Mouse (Mus musculus) spleen, adult 2 months (tissue): ENCODE measurements around the gene Thsd7b.

Experiments used
- CTCF ChIP-seq: fragments of 200-500 bp; IDR thresholded peaks from 2 replicates; pipeline ENCODE4 v1.5.1; 2011; ENCODE audit warnings: mild to moderate bottlenecking, inconsistent platforms; ENCODE audit not compliant: insufficient read depth, insufficient read length, insufficient replicate concordance; ENCODE audit errors: extremely low read depth
- POLR2A ChIP-seq: fragments of 200-500 bp; IDR thresholded peaks from 2 replicates; pipeline ENCODE4 v1.6.1; 2011; ENCODE audit warnings: low read depth, low read length, inconsistent platforms

DNA sequence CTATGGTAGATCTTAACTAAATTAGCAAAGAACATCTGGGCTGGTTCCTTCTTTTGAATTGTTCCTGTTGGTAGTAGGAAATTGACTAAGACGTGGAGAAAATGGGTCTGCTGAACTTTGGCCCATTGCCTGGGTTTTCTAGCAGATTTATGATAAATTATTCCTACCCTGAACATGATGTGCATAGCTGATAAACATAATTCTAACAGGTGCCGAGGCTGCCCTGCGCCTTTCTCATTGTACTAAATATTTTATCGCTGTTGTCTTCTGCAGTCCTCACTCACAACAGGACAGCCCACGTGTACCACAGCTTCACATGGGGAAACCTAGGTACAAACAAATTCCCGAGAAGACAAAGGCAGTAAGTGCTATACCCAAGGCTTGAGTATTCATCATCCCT is 83.5 kb downstream of the Thsd7b start:
- TF ChIP-seq POLR2A (no peak), CTCF (no peak)
